Mouse (Mus musculus) forebrain, embryonic 14.5 days (tissue): ENCODE results near the gene Efna1. TPM values are rescaled to one million over a fixed set of nuclear protein-coding genes. Genes with fewer than 3 reads are reported as not detected.
A peak's percentile ranks its signal among the peaks of the same experiment; 100 is the strongest.

Experiments
- ATAC-seq: fragments of 200-750 bp; cut with Nextera tagmentation; 2 replicates; pipeline ENCODE4 v1.8.0; 2017; ENCODE audit warnings: mild to moderate bottlenecking, moderate library complexity
- DNase-seq: peaks from one replicate; pipeline ENCODE4 v3.0.0-alpha.2; 2015; ENCODE audit warnings: low spot score
- H3K27ac ChIP-seq: fragments of 300-500 bp; sonication (generic); 2 replicates; pipeline ENCODE4 v1.5.1; 2014; ENCODE audit warnings: low read depth, mild to moderate bottlenecking, control low read depth, low read length, moderate library complexity
- H3K27me3 ChIP-seq: fragments of 300-500 bp; sonication (generic); replicated peaks from 2 replicates; pipeline ENCODE4 v1.6.1; 2014; ENCODE audit warnings: low read length, control low read depth, mixed read lengths; ENCODE audit not compliant: control insufficient read depth, insufficient read depth
- H3K36me3 ChIP-seq: fragments of 300-500 bp; sonication (generic); 2 replicates; pipeline ENCODE4 v1.6.1; 2014; ENCODE audit warnings: low read length, control low read depth; ENCODE audit not compliant: control insufficient read depth, insufficient read depth
- H3K4me1 ChIP-seq: fragments of 300-500 bp; sonication (generic); 2 replicates; pipeline ENCODE4 v1.6.1; 2014; ENCODE audit warnings: antibody characterized with exemption, low read length, control low read depth; ENCODE audit not compliant: control insufficient read depth, insufficient read depth
- H3K4me2 ChIP-seq: fragments of 300-500 bp; sonication (generic); 2 replicates; pipeline ENCODE4 v1.6.1; 2014; ENCODE audit warnings: mild to moderate bottlenecking, control low read depth, low read length
- H3K4me3 ChIP-seq: fragments of 300-500 bp; sonication (generic); 2 replicates; pipeline ENCODE4 v1.5.1; 2014; ENCODE audit warnings: low read depth, low read length, control low read depth
- H3K9ac ChIP-seq: fragments of 300-500 bp; sonication (generic); 2 replicates; pipeline ENCODE4 v1.6.1; 2014; ENCODE audit warnings: mild to moderate bottlenecking, low read length, control low read depth, moderate library complexity
- H3K9me3 ChIP-seq: fragments of 300-500 bp; sonication (generic); replicated peaks from 2 replicates; pipeline ENCODE4 v1.6.1; 2016; ENCODE audit warnings: low read length, control low read depth, mixed read lengths; ENCODE audit not compliant: control insufficient read depth
- WGBS: fragments of 180-500 bp; shearing (Covaris S2); extraction: QIAGEN DNeasy Blood & Tissue Kit; methylation state at CpG from one replicate; pipeline ENCODE4 v1.1.7; 2014; 5-methylcytosine and 5-hydroxymethylcytosine counted together
- polyA plus RNA-seq: library from polyadenylated mRNA; unstranded; fragments of >200 nt; fragmentation: Nextera tagmentation; extraction: Ambion mirVana; gene quantifications from 2 replicates; pipeline ENCODE4 v1.2.1, GENCODE M21; 2014

Gene Efna1
- polyA plus RNA-seq, 1 experiment from 2014 or later = 10.5 TPM

DNA sequence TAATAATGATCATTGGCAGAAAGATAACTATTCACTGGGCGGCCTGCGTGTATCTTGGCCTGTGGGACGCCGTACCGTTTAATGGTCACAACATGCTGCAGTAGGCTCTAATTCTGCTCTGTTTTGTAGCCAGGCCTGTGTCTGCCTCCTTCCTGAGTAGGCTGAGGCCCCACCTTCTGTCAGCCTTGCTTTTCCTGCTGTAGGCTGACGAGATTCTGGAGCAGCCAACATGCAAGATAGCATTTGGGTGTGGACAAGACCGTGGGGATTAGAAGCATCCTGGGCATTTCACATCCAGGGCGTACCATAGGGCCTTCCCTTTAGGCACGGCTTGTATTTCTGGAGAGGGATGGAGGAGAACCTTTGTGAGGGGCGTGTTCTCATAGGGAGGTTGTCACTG, 18.5 kb downstream of the Efna1 start:
- no peaks in the 10 kb centered on the region for H3K9me3 ChIP-seq

GRCm38 (mm10) chr3:89260211-89260610, 20.7 kb downstream of the Efna1 start:
- Histone ChIP-seq H3K9ac (no peak overlapping the region), H3K9me3 (no peaks in the 10 kb centered on the region), H3K27ac (no peak overlapping the region), H3K4me3 (no peak overlapping the region), H3K4me2 (no peak overlapping the region), H3K4me1 (no peaks in the 10 kb centered on the region), H3K27me3 (no peaks in the 10 kb centered on the region), H3K36me3 (no peaks in the 10 kb centered on the region)
- ATAC-seq = no peak
- no peak for DNase-seq
- WGBS = 66% methylated on average over 3 of the region's 3 CpGs

More for the DNA sequence above, 18.5 kb downstream of the Efna1 start:
- Histone ChIP-seq H3K27me3 (no peaks in the 10 kb centered on the region), H3K4me3 (no peak overlapping the region), H3K4me2 (no peak overlapping the region), H3K4me1 (peaks cover 6% of the 10 kb centered on the region), H3K27ac (no peak overlapping the region), H3K9ac (no peak overlapping the region), H3K36me3 (no peaks in the 10 kb centered on the region)
- WGBS = 79% methylated on average over 10 of the region's 10 CpGs
- ATAC-seq (no peak), DNase-seq (no peak)

DNA sequence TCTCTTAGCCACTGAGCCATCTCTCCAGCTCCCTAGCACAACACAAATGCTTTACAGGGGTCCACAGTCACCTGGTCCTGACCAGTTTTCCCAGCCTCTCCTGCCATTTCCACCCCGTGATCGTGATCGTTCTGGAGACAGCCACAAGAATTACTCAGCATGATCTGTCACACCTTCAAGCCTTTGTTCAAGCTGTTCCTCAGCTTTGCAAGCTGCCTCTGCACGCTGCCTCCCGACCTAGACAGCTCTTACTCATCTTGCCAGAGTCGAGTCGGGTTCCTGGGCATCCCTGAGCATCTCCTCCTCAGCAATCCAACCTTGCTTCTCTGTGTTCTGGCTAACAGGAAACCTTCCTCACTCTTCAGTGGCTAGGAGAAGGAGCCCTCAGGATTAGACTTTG, 21.9 kb downstream of the Efna1 start, which contains the start of gene Dpm3:
Gene Dpm3 (plus strand): TSS at position 283 of the 400 bp plus-strand sequence.
- H3K27ac ChIP-seq = no peak within 1 kb of the TSS
- no peak within 1 kb of the TSS for H3K9ac ChIP-seq
- no peak within 1 kb of the TSS for H3K4me2 ChIP-seq
- no peaks in the 10 kb centered on the region for H3K9me3 ChIP-seq
- H3K4me1 ChIP-seq = no peaks in the 10 kb centered on the region
- ATAC-seq = no peak
- H3K4me3 ChIP-seq = no peak within 1 kb of the TSS
- WGBS = 54% methylated on average over 7 of the region's 7 CpGs
- H3K27me3 ChIP-seq = no peaks in the 10 kb centered on the region
- H3K36me3 ChIP-seq = no peaks in the 10 kb centered on the region
- no peak for DNase-seq

GRCm38 (mm10) chr3:89256177-89256576, 24.8 kb downstream of the Efna1 start:
- H3K36me3 ChIP-seq = no peaks in the 10 kb centered on the region
- no peaks in the 10 kb centered on the region for H3K27me3 ChIP-seq
- H3K4me2 ChIP-seq = no peak overlapping the region
- no peaks in the 10 kb centered on the region for H3K4me1 ChIP-seq
- ATAC-seq (no peak), DNase-seq (no peak)
- H3K4me3 ChIP-seq = no peak overlapping the region
- H3K9ac ChIP-seq = no peak overlapping the region
- 83% methylated on average over 5 of the region's 5 CpGs for WGBS
- no peak overlapping the region for H3K27ac ChIP-seq
- no peaks in the 10 kb centered on the region for H3K9me3 ChIP-seq

DNA sequence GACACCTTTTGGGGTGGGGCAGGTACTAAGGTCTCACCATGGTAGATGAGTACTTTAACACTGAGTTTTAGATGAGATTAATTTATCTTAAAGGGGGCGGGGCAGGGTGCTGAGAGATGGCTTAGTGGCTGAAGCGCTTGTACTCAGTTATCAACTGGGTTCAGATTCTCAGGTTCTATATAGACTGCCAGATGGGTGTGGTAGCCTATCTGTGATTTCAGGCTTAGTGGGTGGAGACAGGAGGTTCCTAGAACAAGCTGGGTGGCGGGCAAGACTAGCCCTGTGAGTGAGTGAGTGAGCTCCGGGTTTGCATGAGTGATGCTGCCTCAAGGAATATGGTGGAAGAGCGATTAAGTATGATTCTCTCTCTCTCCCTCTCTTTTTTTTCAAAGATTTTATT, 25.9 kb downstream of the Efna1 start:
- Histone ChIP-seq H3K27me3 (no peaks in the 10 kb centered on the region), H3K36me3 (no peaks in the 10 kb centered on the region), H3K27ac (no peak overlapping the region), H3K4me1 (no peaks in the 10 kb centered on the region), H3K4me3 (no peak overlapping the region), H3K9ac (no peak overlapping the region), H3K4me2 (no peak overlapping the region), H3K9me3 (no peaks in the 10 kb centered on the region)
- ATAC-seq (no peak), DNase-seq (no peak)
- 90% methylated on average over 5 of the region's 5 CpGs for WGBS

DNA sequence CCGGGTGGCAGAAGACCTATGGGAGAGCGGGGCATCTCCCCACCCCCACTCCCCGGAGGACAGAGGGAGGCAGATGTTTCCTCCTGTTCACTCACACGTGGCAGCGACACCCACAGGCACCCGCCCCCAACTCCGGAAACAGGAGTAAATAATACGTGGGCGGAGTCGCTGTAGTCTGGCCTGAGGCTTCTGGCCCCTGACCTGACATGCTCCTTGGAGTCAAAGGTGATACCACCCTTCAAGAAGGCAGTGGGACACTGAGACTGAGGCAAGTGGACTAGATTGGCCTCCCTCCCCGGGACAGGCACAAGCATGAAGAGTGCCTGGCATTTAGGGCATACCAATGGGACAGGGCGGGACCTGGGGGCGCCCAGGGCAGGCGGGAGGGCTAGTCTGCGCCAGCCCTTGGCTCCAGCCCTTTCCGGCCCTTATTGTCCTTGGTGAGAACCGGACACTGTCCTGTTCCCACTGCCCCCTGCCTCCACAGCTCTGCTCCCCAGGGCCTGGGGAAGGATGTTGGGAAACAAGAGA, 29.5 kb downstream of the Efna1 start:
- Histone ChIP-seq H3K9me3 (no peaks in the 10 kb centered on the region), H3K9ac (no peak overlapping the region), H3K4me1 (no peaks in the 10 kb centered on the region; the same call in 1 of the 2 replicates), H3K27ac (no peak overlapping the region), H3K36me3 (peaks cover 5% of the 10 kb centered on the region; the same call in 1 of the 2 replicates), H3K27me3 (no peaks in the 10 kb centered on the region), H3K4me2 (no peak overlapping the region), H3K4me3 (no peak overlapping the region)
- 10% methylated on average over 17 of the region's 17 CpGs for WGBS
- ATAC-seq = no peak
- DNase-seq = no peak

GRCm38 (mm10) chr3:89250435-89251040, 30.4 kb downstream of the Efna1 start:
- ATAC-seq (no peak), DNase-seq (peak; percentile 42)
- no peak overlapping the region for H3K4me2 ChIP-seq
- no peak overlapping the region for H3K27ac ChIP-seq
- H3K4me1 ChIP-seq = no peaks in the 10 kb centered on the region; the same call in 1 of the 2 replicates
- no peak overlapping the region for H3K4me3 ChIP-seq
- H3K9me3 ChIP-seq = no peaks in the 10 kb centered on the region
- H3K9ac ChIP-seq = no peak overlapping the region
- H3K36me3 ChIP-seq = peaks cover 5% of the 10 kb centered on the region; the same call in 1 of the 2 replicates
- 24% methylated on average over 7 of the region's 7 CpGs for WGBS
- H3K27me3 ChIP-seq = no peaks in the 10 kb centered on the region

DNA sequence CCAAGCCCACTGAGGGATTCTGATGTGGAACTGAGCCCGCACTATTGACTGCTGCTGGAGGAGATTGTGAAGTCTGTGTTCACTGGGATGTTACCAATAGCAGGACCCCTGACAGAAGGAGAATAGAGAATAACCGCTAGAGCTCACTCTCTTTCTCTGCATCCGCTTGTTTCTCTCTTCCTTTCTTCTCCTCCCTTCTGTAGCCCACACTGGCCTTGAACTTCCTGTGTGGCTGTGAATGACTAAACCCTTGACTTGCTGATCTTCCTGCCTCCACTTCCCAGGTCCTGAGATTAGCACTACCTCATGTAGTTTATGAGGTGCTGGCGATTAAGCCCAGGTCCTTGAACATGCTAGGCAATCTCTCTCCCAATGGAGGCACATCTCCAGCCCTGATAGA, 33.5 kb downstream of the Efna1 start:
- peaks cover 9% of the 10 kb centered on the region for H3K36me3 ChIP-seq
- no peak overlapping the region for H3K27ac ChIP-seq
- H3K9ac ChIP-seq = no peak overlapping the region
- 89% methylated on average over 4 of the region's 4 CpGs for WGBS
- peaks cover 12% of the 10 kb centered on the region for H3K4me1 ChIP-seq
- no peaks in the 10 kb centered on the region for H3K27me3 ChIP-seq
- DNase-seq (no peak), ATAC-seq (no peak)
- H3K9me3 ChIP-seq = no peaks in the 10 kb centered on the region
- H3K4me3 ChIP-seq = peak overlapping the region; percentile 70; the same call in 1 of the 2 replicates
- peak overlapping the region; percentile 95 for H3K4me2 ChIP-seq
